ENCODE assay signal across 8 mouse cellular contexts in the genomic region with DNA sequence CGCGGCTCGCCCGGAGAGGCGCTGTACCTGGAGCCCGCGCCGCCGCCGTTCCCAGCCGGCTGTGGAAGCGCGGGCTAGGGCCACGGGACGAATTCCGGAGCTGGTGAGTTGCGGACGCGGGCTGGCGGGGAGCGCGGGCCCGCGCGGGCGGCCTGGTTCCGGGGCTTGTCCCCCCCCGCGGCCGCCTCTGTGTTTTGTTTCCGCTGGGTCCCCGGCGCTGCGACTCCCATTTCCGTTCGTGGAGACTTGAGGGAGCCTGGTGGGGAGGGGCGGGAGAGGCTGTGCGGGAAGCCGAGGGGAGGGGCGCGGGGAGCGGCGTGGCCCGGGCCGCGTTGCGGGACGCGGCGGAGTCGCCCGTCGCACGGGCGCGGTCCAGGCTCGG. TPM values are rescaled to one million over a fixed set of nuclear protein-coding genes. Genes with fewer than 3 reads are reported as not detected.
DNase-seq lines count a peak whose midpoint lies in the region; ATAC-seq and TF ChIP-seq lines count a peak whose summit lies in the region.

Gene Atp5j, minus strand, starts transcription at position 185 of the 382 bp plus-strand sequence.

- H3K4me3 ChIP-seq in C2C12 (ENCODE audit: insufficient read depth, poor library complexity, severe bottlenecking): peak within 1 kb of the TSS; percentile 88
- H3K4me3 ChIP-seq in heart, embryonic 12.5 days: peak within 1 kb of the TSS; percentile 84
- H3K4me3 ChIP-seq in kidney, embryonic 16.5 days (ENCODE audit: low read length): peak within 1 kb of the TSS; percentile 99
- peak within 1 kb of the TSS; percentile 98 for H3K4me3 ChIP-seq in limb, embryonic 15.5 days
- H3K4me3 ChIP-seq in midbrain, embryonic 16.5 days (ENCODE audit: low read depth, low read length): peak within 1 kb of the TSS; percentile 93

- no peaks in the 10 kb centered on the region for H3K9me3 ChIP-seq in heart, embryonic 12.5 days (replicated peaks)
- H3K9me3 ChIP-seq in kidney, embryonic 16.5 days (ENCODE audit: low read length): no peaks in the 10 kb centered on the region
- no peaks in the 10 kb centered on the region for H3K9me3 ChIP-seq in limb, embryonic 15.5 days
- no peaks in the 10 kb centered on the region for H3K9me3 ChIP-seq in midbrain, embryonic 16.5 days (replicated peaks; ENCODE audit: control insufficient read depth, low read length, poor library complexity, severe bottlenecking)

- H3K79me2 ChIP-seq in C2C12 (ENCODE audit: control insufficient read depth, insufficient read depth): peaks cover 84% of the 10 kb centered on the region

- TF ChIP-seq CTCF in C2C12 (IDR thresholded peaks at IDR 0.05; ENCODE audit: control insufficient read depth, insufficient read depth, insufficient read length): no peak

- H3K9ac ChIP-seq in heart, embryonic 12.5 days: peak within 1 kb of the TSS; percentile 96
- H3K9ac ChIP-seq in kidney, embryonic 16.5 days (replicated peaks; ENCODE audit: low read length): peak within 1 kb of the TSS; percentile 100
- H3K9ac ChIP-seq in limb, embryonic 15.5 days: peak within 1 kb of the TSS; percentile 99
- peak within 1 kb of the TSS; percentile 92 for H3K9ac ChIP-seq in midbrain, embryonic 16.5 days (ENCODE audit: low read depth, low read length)

- peak within 1 kb of the TSS; percentile 99 for H3K27ac ChIP-seq in heart, embryonic 12.5 days (ENCODE audit: poor library complexity, severe bottlenecking)
- H3K27ac ChIP-seq in kidney, embryonic 16.5 days (ENCODE audit: low read length): peak within 1 kb of the TSS; percentile 99
- peak within 1 kb of the TSS; percentile 99 for H3K27ac ChIP-seq in limb, embryonic 15.5 days
- H3K27ac ChIP-seq in midbrain, embryonic 16.5 days (ENCODE audit: low read length): peak within 1 kb of the TSS; percentile 88

- peaks cover 43% of the 10 kb centered on the region for H3K36me3 ChIP-seq in C2C12 (ENCODE audit: control insufficient read depth, insufficient read depth)
- H3K36me3 ChIP-seq in heart, embryonic 12.5 days: peaks cover 29% of the 10 kb centered on the region
- H3K36me3 ChIP-seq in kidney, embryonic 16.5 days (ENCODE audit: insufficient read depth, low read length): peaks cover 23% of the 10 kb centered on the region
- H3K36me3 ChIP-seq in limb, embryonic 15.5 days: peaks cover 24% of the 10 kb centered on the region
- H3K36me3 ChIP-seq in midbrain, embryonic 16.5 days (ENCODE audit: control insufficient read depth, insufficient read depth, low read length): peaks cover 5% of the 10 kb centered on the region; the same call in 1 of the 2 replicates

- H3K4me2 ChIP-seq in heart, embryonic 12.5 days: peak within 1 kb of the TSS; percentile 85
- peak within 1 kb of the TSS; percentile 74 for H3K4me2 ChIP-seq in kidney, embryonic 16.5 days (replicated peaks; ENCODE audit: low read depth, low read length)
- peak within 1 kb of the TSS; percentile 57 for H3K4me2 ChIP-seq in limb, embryonic 15.5 days
- H3K4me2 ChIP-seq in midbrain, embryonic 16.5 days (ENCODE audit: low read length): peak within 1 kb of the TSS; percentile 87

- under 1% methylated on average over 56 of the region's 57 CpGs for WGBS in heart, embryonic 12.5 days
- 1% methylated on average over 57 of the region's 57 CpGs for WGBS in kidney, embryonic 16.5 days
- 0% methylated on average over 51 of the region's 57 CpGs for WGBS in limb, embryonic 15.5 days
- WGBS in midbrain, embryonic 16.5 days: 0% methylated on average over 31 of the region's 57 CpGs

- H3K27me3 ChIP-seq in C2C12 (ENCODE audit: control insufficient read depth, insufficient read depth, insufficient read length): no peaks in the 10 kb centered on the region
- no peaks in the 10 kb centered on the region for H3K27me3 ChIP-seq in heart, embryonic 12.5 days (replicated peaks)
- H3K27me3 ChIP-seq in kidney, embryonic 16.5 days (ENCODE audit: insufficient read depth, low read length): no peaks in the 10 kb centered on the region
- no peaks in the 10 kb centered on the region for H3K27me3 ChIP-seq in limb, embryonic 15.5 days
- H3K27me3 ChIP-seq in midbrain, embryonic 16.5 days (ENCODE audit: control insufficient read depth, insufficient read depth, low read depth, low read length): no peaks in the 10 kb centered on the region

- H3K4me1 ChIP-seq in heart, embryonic 12.5 days (replicated peaks): peaks cover 16% of the 10 kb centered on the region
- peaks cover 28% of the 10 kb centered on the region for H3K4me1 ChIP-seq in kidney, embryonic 16.5 days (ENCODE audit: insufficient read depth, low read length)
- peaks cover 28% of the 10 kb centered on the region for H3K4me1 ChIP-seq in limb, embryonic 15.5 days
- H3K4me1 ChIP-seq in midbrain, embryonic 16.5 days (ENCODE audit: control insufficient read depth, insufficient read depth, low read length): peaks cover 18% of the 10 kb centered on the region

- no peak for ATAC-seq in erythroid progenitor cell, adult 5-6 weeks (replicated peaks; ENCODE audit: low FRiP score, poor library complexity, severe bottlenecking)
- peak; percentile 72 for ATAC-seq in heart, embryonic 12.5 days (ENCODE audit: insufficient number of reproducible peaks, low FRiP score)
- ATAC-seq in kidney, embryonic 16.5 days (ENCODE audit: low FRiP score, low TSS enrichment): peak; percentile 73
- ATAC-seq in limb, embryonic 15.5 days (ENCODE audit: insufficient number of reproducible peaks, low FRiP score, low TSS enrichment, low read depth): peak; percentile 74
- peak; percentile 81 for ATAC-seq in midbrain, embryonic 16.5 days

- H3K79me3 ChIP-seq in C2C12 (ENCODE audit: low read depth): peaks cover 63% of the 10 kb centered on the region

- peak within 1 kb of the TSS; percentile 98 for H3ac ChIP-seq in C2C12 (ENCODE audit: control insufficient read depth, insufficient read length, low read depth)

- peak; percentile 78 for DNase-seq in brain, embryonic 18.5 days (ENCODE audit: low read depth, low spot score)
- peak; percentile 76 for DNase-seq in telencephalon, adult 2 months (ENCODE audit: low read depth, low spot score)

TF ChIP-seq in C2C12, 6 proteins besides CTCF, POLR2A, EP300 and RAD21:
- TF ChIP-seq MAX (IDR thresholded peaks at IDR 0.05) (peak; percentile 45), FOSL1 (IDR thresholded peaks at IDR 0.05; ENCODE audit: insufficient read depth, low read length, poor library complexity, severe bottlenecking) (no peak), MYOG (IDR thresholded peaks at IDR 0.05; ENCODE audit: control insufficient read depth, extremely low read depth, insufficient read length) (no peak), MYOD1 (IDR thresholded peaks at IDR 0.05; ENCODE audit: control insufficient read depth, insufficient read length, low read depth) (no peak), USF1 (IDR thresholded peaks at IDR 0.05; ENCODE audit: low read depth) (no peak)

RNA-seq across cellular contexts. Expression of gene Atp5j, which starts in this region (rescaled TPM):
- 350 TPM for polyA plus RNA-seq in C2C12 (2012; fragmentation: generic; extraction: Trizol)
- total RNA-seq in erythroid progenitor cell, adult 5-6 weeks (2015; ENCODE audit: low replicate concordance): 211 and 225 TPM in 2 replicates
- total RNA-seq in erythroid progenitor cell, adult 5-6 weeks (2017; ENCODE audit: low replicate concordance): 85.0 and 121 TPM in 2 replicates
- polyA plus RNA-seq in heart, embryonic 12.5 days (2016; fragmentation: Nextera tagmentation; extraction: Ambion mirVana): 1,342 and 1,366 TPM in 2 replicates
- 992 and 993 TPM in 2 replicates for polyA plus RNA-seq in kidney, embryonic 16.5 days (2015; fragmentation: Nextera tagmentation; extraction: Ambion mirVana)
- polyA plus RNA-seq in limb, embryonic 15.5 days (2015; fragmentation: Nextera tagmentation; extraction: Ambion mirVana): 779 and 787 TPM in 2 replicates
- 689 and 704 TPM in 2 replicates for polyA plus RNA-seq in midbrain, embryonic 16.5 days (2015; fragmentation: Nextera tagmentation; extraction: Ambion mirVana)
